Mouse (Mus musculus) natural killer cell, adult 2 months (primary cell): ENCODE results near the gene Stradb.
"Not testable (repeated sequence)": the region's sequence is repeated elsewhere in the genome, so short reads cannot be mapped to it uniquely, and the experiment has no call there.

Source experiments
- DNase-seq, 2 experiments: peaks; one replicate each; pipeline ENCODE4 v3.0.0; 2022; ENCODE audit warnings: low spot score in 2 of 2

Stradb gene

GRCm38 (mm10) chr1:58973366-58974221 is at the start of gene Stradb, which contains the start of gene Trak2:
Gene Stradb (plus strand): TSS chr1:58973522.
Gene Trak2 (minus strand): TSS chr1:58973430.
- DNase-seq = peak; percentile 89 to 95

- DNase-seq = no peak
These were observed 46.7 kb upstream of the Stradb start for GRCm38 (mm10) chr1:58926664-58927063.

- DNase-seq = no peak
These were observed 36.3 kb upstream of the Stradb start for GRCm38 (mm10) chr1:58936746-58937605.

- DNase-seq = no peak
These were observed 35.7 kb upstream of the Stradb start for GRCm38 (mm10) chr1:58937606-58938099.

GRCm38 (mm10) chr1:58945523-58945922 is 27.8 kb upstream of the Stradb start:
- no peak for DNase-seq

GRCm38 (mm10) chr1:58945960-58946670 is 27.2 kb upstream of the Stradb start:
- no peak for DNase-seq

- no peak for DNase-seq
These were observed 26.6 kb upstream of the Stradb start for GRCm38 (mm10) chr1:58946718-58947117.

GRCm38 (mm10) chr1:58949561-58950106 is 23.7 kb upstream of the Stradb start:
- DNase-seq = no peak

- DNase-seq = no peak
These were observed 22.2 kb upstream of the Stradb start for GRCm38 (mm10) chr1:58950899-58951648.

- no peak for DNase-seq
These were observed 21.5 kb upstream of the Stradb start for GRCm38 (mm10) chr1:58951841-58952240.

- DNase-seq = no peak
These were observed 20.8 kb upstream of the Stradb start for GRCm38 (mm10) chr1:58952526-58952925.

- DNase-seq = no peak
These were observed 20.3 kb upstream of the Stradb start for GRCm38 (mm10) chr1:58952997-58953396.

GRCm38 (mm10) chr1:58953686-58954434 is 19.5 kb upstream of the Stradb start:
- peak; percentile 34 to 57 for DNase-seq

- no peak for DNase-seq
These were observed 18.5 kb upstream of the Stradb start for GRCm38 (mm10) chr1:58954578-58955410.

GRCm38 (mm10) chr1:58955716-58956115 is 17.6 kb upstream of the Stradb start:
- DNase-seq = no peak

GRCm38 (mm10) chr1:58956229-58956628 is 17.1 kb upstream of the Stradb start:
- DNase-seq = peak; percentile 58 to 62

GRCm38 (mm10) chr1:58957931-58958330 is 15.4 kb upstream of the Stradb start:
- no peak for DNase-seq

- not testable (repeated sequence) for DNase-seq
These were observed 14.4 kb upstream of the Stradb start for GRCm38 (mm10) chr1:58958789-58959526.
